Mouse (Mus musculus): Measurements from ENCODE around the gene 9930111J21Rik1.
"Not testable (repeated sequence)": the region's sequence is repeated elsewhere in the genome, so short reads cannot be mapped to it uniquely, and the experiment has no call there.

GRCm38 (mm10) chr11:48900654-48901566, 78.3 kb downstream of the 9930111J21Rik1 start:
- not testable (repeated sequence) for TF ChIP-seq TAL1, GATA1 (IDR thresholded peaks at IDR 0.05; ENCODE audit: low read length)

Measured in erythroblast, embryonic 14.5 days (primary cell).